Mouse (Mus musculus) myocyte (in vitro differentiated cells): ENCODE data around the gene Brd3os. TPM values are rescaled to one million over a fixed set of nuclear protein-coding genes. Genes with fewer than 3 reads are reported as not detected.

Experiments
- H3K27me3 ChIP-seq: one replicate; pipeline ENCODE4 v1.6.1; 2011; ENCODE audit not compliant: control insufficient read depth, insufficient read depth, insufficient read length
- H3K36me3 ChIP-seq: one replicate; pipeline ENCODE4 v1.6.1; 2011; ENCODE audit not compliant: control insufficient read depth, insufficient read depth
- H3K4me2 ChIP-seq: one replicate; pipeline ENCODE4 v1.6.1; 2011; ENCODE audit warnings: low read depth, control low read depth
- H3K4me3 ChIP-seq: one replicate; pipeline ENCODE4 v1.5.1; 2011; ENCODE audit warnings: mild to moderate bottlenecking, control low read depth, moderate library complexity
- H3K79me2 ChIP-seq: one replicate; pipeline ENCODE4 v1.6.1; 2011; ENCODE audit not compliant: control insufficient read depth, insufficient read depth
- H3ac ChIP-seq: one replicate; pipeline ENCODE4 v1.6.1; 2011; ENCODE audit not compliant: control insufficient read depth, insufficient read length
- CEBPB ChIP-seq: IDR thresholded peaks from 2 replicates; pipeline ENCODE4 v1.6.1; 2011; ENCODE audit warnings: mild to moderate bottlenecking, moderate library complexity; ENCODE audit not compliant: poor library complexity, insufficient read depth, severe bottlenecking
- E2F4 ChIP-seq: IDR thresholded peaks from one replicate; pipeline ENCODE4 v1.6.1; 2011; ENCODE audit warnings: mild to moderate bottlenecking, control low read depth, moderate library complexity; ENCODE audit not compliant: insufficient read depth
- MAX ChIP-seq: IDR thresholded peaks from one replicate; pipeline ENCODE4 v1.6.1; 2011; ENCODE audit warnings: low read depth, mild to moderate bottlenecking, control low read depth
- MYOD1 ChIP-seq, 3 experiments: IDR thresholded peaks; one replicate each; pipeline ENCODE4 v1.6.1; 2011; ENCODE audit warnings: control low read depth in 2 of 3, low read depth in 2 of 3, mild to moderate bottlenecking in 2 of 3, moderate library complexity in 1 of 3; ENCODE audit not compliant: insufficient read length in 2 of 3, control insufficient read depth in 1 of 3
- MYOG ChIP-seq, 3 experiments: IDR thresholded peaks; one replicate each; pipeline ENCODE4 v1.6.1; 2011; ENCODE audit warnings: control low read depth in 2 of 3, low read depth in 2 of 3, mild to moderate bottlenecking in 2 of 3; ENCODE audit not compliant: insufficient read length in 2 of 3, control insufficient read depth in 1 of 3, insufficient read depth in 1 of 3
- POLR2A ChIP-seq: IDR thresholded peaks from one replicate; pipeline ENCODE4 v1.6.1; 2011; ENCODE audit warnings: low read depth, mild to moderate bottlenecking, control low read depth, moderate library complexity; ENCODE audit not compliant: insufficient read length
- POLR2AphosphoS2 ChIP-seq: IDR thresholded peaks from one replicate; pipeline ENCODE4 v1.6.1; 2011; ENCODE audit warnings: low read depth, control low read depth; ENCODE audit not compliant: insufficient read length
- REST ChIP-seq: IDR thresholded peaks from one replicate; pipeline ENCODE4 v1.6.1; 2011; ENCODE audit warnings: mild to moderate bottlenecking, control low read depth, moderate library complexity; ENCODE audit not compliant: insufficient read depth, insufficient read length
- SRF ChIP-seq: IDR thresholded peaks from one replicate; pipeline ENCODE4 v1.6.1; 2011; ENCODE audit warnings: low read depth; ENCODE audit not compliant: control insufficient read depth, insufficient read length
- TCF12 ChIP-seq: IDR thresholded peaks from one replicate; pipeline ENCODE4 v1.6.1; 2011; ENCODE audit warnings: mild to moderate bottlenecking, control low read depth; ENCODE audit not compliant: poor library complexity, insufficient read depth, severe bottlenecking
- TCF3 ChIP-seq: IDR thresholded peaks from one replicate; pipeline ENCODE4 v1.6.1; 2011; ENCODE audit warnings: low read depth, control low read depth; ENCODE audit not compliant: insufficient read length
- USF1 ChIP-seq: IDR thresholded peaks from one replicate; pipeline ENCODE4 v1.6.1; 2011; ENCODE audit warnings: low read depth, mild to moderate bottlenecking, control low read depth, moderate library complexity
- polyA plus RNA-seq: library from polyadenylated mRNA; unstranded; fragments of >200 nt; fragmentation: generic; extraction: Trizol; gene quantifications from one replicate; pipeline ENCODE4 v1.2.1, GENCODE M21; 2012; ENCODE audit warnings: missing spikeins

Gene Brd3os
- polyA plus RNA-seq, 1 experiment: 28.7 TPM

DNA sequence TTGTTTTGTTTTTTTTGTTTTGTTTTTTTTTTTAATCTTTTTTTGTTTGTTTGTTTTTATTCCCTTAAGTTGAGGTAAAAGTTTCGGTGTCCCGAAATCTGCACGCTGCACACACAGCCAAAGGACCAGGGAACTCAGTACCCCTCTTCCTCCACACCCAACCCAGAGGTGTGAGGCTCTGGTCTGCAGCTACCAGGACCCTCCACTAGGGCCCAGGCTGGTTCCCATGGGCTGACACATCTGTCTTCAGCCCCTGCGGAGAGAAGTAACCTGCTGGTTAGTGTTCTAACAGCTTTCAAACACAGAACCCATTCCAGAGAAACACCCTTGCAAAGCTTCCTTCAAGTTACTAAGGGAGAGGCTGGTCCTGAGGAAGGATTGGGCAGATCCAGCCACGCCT is 5.7 kb downstream of the Brd3os start:
- TF ChIP-seq SRF (no peak), MYOG (IDR thresholded peaks at IDR 0.05; ENCODE audit: control insufficient read depth in 1 of 3, insufficient read depth in 1 of 3, insufficient read length in 2 of 3, low read depth in 2 of 3) (no peak), TCF12 (no peak), TCF3 (no peak), MAX (no peak), REST (no peak), CEBPB (no peak), POLR2A (no peak), POLR2AphosphoS2 (no peak), E2F4 (no peak), USF1 (no peak), MYOD1 (IDR thresholded peaks at IDR 0.05; ENCODE audit: control insufficient read depth in 1 of 3, insufficient read length in 2 of 3, low read depth in 2 of 3) (no peak)
- Histone ChIP-seq H3K4me3 (no peak overlapping the region), H3K4me2 (no peak overlapping the region), H3K27me3 (no peaks in the 10 kb centered on the region), H3ac (no peak overlapping the region), H3K79me2 (no peaks in the 10 kb centered on the region), H3K36me3 (peaks cover 20% of the 10 kb centered on the region)

DNA sequence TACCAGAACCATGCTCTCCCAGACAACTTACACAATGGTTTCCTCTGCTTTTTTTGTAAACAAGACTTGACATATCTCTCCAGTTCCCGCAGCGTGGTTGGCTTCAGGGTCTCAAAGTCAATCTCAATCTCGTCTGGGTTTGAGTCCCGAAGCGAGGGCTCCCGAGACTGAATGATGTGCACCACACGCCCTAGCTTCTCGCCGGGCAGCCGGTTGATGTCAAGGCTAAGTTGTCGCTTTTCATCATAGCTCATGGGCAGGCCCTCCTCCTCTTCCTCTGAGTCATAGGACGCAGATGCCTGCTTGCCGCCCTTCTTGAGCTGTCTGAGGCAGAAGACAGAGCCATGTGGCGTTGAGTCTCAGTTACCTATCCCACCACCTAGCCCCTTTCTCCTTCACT is 8.1 kb downstream of the Brd3os start:
- H3K36me3 ChIP-seq: peaks cover 21% of the 10 kb centered on the region
- H3K4me3 ChIP-seq: no peak overlapping the region
- no peaks in the 10 kb centered on the region for H3K79me2 ChIP-seq
- H3ac ChIP-seq: no peak overlapping the region
- H3K27me3 ChIP-seq: no peaks in the 10 kb centered on the region
- no peak overlapping the region for H3K4me2 ChIP-seq
- no peak for TF ChIP-seq REST
- no peak for TF ChIP-seq USF1
- no peak for TF ChIP-seq MYOG (IDR thresholded peaks at IDR 0.05; ENCODE audit: control insufficient read depth in 1 of 3, insufficient read depth in 1 of 3, insufficient read length in 2 of 3, low read depth in 2 of 3)
- TF ChIP-seq MYOD1 (IDR thresholded peaks at IDR 0.05; ENCODE audit: control insufficient read depth in 1 of 3, insufficient read length in 2 of 3, low read depth in 2 of 3): no peak
- TF ChIP-seq E2F4: no peak
- TF ChIP-seq POLR2A: no peak
- TF ChIP-seq CEBPB: no peak
- no peak for TF ChIP-seq MAX
- TF ChIP-seq POLR2AphosphoS2: no peak
- no peak for TF ChIP-seq TCF3
- no peak for TF ChIP-seq SRF
- TF ChIP-seq TCF12: no peak

DNA sequence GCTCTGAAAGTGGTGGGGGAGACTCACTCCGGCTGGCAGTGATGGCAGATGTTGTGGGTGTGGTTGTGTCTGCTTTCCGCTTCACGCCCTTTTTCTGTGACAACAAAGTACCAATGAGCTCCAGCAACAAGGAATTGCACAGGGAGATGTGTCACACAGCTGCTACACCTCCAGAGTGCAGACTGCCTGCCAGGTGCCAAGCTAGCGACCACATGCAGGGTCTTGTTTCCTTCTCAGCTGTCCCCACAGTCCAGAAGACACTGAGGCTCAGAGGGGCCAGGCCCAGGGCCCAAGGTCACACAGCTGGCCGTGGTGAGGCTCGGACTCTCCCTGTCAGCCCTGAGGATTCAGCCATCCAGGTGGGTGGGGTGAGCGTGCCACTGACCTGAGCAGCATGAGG is 17.6 kb downstream of the Brd3os start:
- Histone ChIP-seq H3K36me3 (peaks cover 21% of the 10 kb centered on the region), H3K79me2 (peaks cover 11% of the 10 kb centered on the region)
- TF ChIP-seq CEBPB (no peak), TCF3 (peak; percentile 43), REST (no peak), SRF (no peak), MYOG (IDR thresholded peaks at IDR 0.05; ENCODE audit: control insufficient read depth in 1 of 3, insufficient read depth in 1 of 3, insufficient read length in 2 of 3, low read depth in 2 of 3) (peak in 2 of 3 experiments; percentile 70 to 91), MYOD1 (IDR thresholded peaks at IDR 0.05; ENCODE audit: control insufficient read depth in 1 of 3, insufficient read length in 2 of 3, low read depth in 2 of 3) (peak in 2 of 3 experiments; percentile 68 to 84)

DNA sequence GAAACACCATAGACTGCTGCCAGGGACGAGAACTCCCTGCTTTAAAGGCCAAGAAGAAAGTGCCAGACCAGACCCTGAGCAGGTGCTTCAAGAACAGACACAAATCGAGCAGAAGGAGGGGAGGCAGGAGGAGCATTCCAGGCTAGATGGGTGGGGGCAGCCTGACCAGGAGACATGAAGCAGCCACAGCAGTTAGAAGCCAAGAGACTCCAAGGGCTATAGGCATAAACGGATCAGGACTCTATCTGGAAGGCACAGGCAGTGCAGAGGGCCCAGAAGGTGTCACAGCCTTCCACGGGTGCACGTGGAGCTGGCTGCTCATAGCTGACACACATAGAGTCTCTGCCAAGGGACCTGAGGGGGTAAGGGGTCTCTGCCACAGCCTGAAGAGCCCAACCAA is 18.0 kb downstream of the Brd3os start:
- Histone ChIP-seq H3K27me3 (no peaks in the 10 kb centered on the region), H3K4me2 (no peak overlapping the region), H3K4me3 (no peak overlapping the region), H3K79me2 (peaks cover 13% of the 10 kb centered on the region), H3K36me3 (peaks cover 19% of the 10 kb centered on the region), H3ac (no peak overlapping the region)
- TF ChIP-seq REST: no peak

More for the DNA sequence above, 17.6 kb downstream of the Brd3os start:
- Histone ChIP-seq H3K4me3 (no peak overlapping the region), H3ac (no peak overlapping the region), H3K4me2 (no peak overlapping the region), H3K27me3 (no peaks in the 10 kb centered on the region)

DNA sequence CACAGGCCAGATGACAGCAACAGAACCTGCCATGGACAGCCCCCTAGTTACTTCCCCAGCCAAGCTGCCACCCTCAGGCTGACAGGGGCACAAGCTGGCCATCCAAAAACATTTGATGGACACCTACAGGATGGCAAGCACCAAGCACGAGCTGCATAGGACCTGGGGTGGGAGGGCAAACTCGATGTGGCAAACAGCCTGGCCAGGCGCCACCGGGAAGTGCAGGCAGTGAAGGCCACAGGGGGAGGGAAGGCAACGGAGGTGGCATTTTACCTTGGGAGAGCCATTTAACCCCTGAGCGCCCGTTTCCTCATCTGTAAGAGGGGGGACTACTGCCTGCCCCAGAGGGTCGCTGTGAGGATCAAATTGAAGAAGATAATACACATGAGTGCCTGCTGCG is 18.5 kb downstream of the Brd3os start:
- Histone ChIP-seq H3K79me2 (peaks cover 18% of the 10 kb centered on the region), H3K27me3 (no peaks in the 10 kb centered on the region), H3K36me3 (peaks cover 18% of the 10 kb centered on the region), H3ac (no peak overlapping the region), H3K4me2 (no peak overlapping the region), H3K4me3 (no peak overlapping the region)
- no peak for TF ChIP-seq USF1
- TF ChIP-seq MYOD1 (IDR thresholded peaks at IDR 0.05; ENCODE audit: control insufficient read depth in 1 of 3, insufficient read length in 2 of 3, low read depth in 2 of 3): no peak
- no peak for TF ChIP-seq MYOG (IDR thresholded peaks at IDR 0.05; ENCODE audit: control insufficient read depth in 1 of 3, insufficient read depth in 1 of 3, insufficient read length in 2 of 3, low read depth in 2 of 3)
- no peak for TF ChIP-seq REST
- TF ChIP-seq TCF3: no peak
- TF ChIP-seq E2F4: no peak
- TF ChIP-seq POLR2A: no peak
- no peak for TF ChIP-seq POLR2AphosphoS2
- no peak for TF ChIP-seq TCF12
